Mouse (Mus musculus) midbrain, embryonic 13.5 days (tissue): ENCODE measurements around the gene Ccdc12. TPM values are rescaled to one million over a fixed set of nuclear protein-coding genes. Genes with fewer than 3 reads are reported as not detected.

Experiments
- ATAC-seq: fragments of 200-750 bp; cut with Nextera tagmentation; 2 replicates; pipeline ENCODE4 v1.8.0; 2017; ENCODE audit warnings: mild to moderate bottlenecking, moderate TSS enrichment, moderate library complexity
- H3K27ac ChIP-seq: fragments of 300-500 bp; sonication (generic); 2 replicates; pipeline ENCODE4 v1.5.1; 2015; ENCODE audit warnings: inconsistent platforms, mild to moderate bottlenecking, moderate library complexity
- H3K27me3 ChIP-seq: fragments of 300-500 bp; sonication (generic); 2 replicates; pipeline ENCODE4 v1.6.1; 2015; ENCODE audit warnings: mild to moderate bottlenecking, inconsistent platforms
- H3K36me3 ChIP-seq: fragments of 300-500 bp; sonication (generic); 2 replicates; pipeline ENCODE4 v1.6.1; 2015; ENCODE audit warnings: mild to moderate bottlenecking, inconsistent platforms
- H3K4me1 ChIP-seq: fragments of 300-500 bp; sonication (generic); replicated peaks from 2 replicates; pipeline ENCODE4 v1.6.1; 2015; ENCODE audit warnings: inconsistent platforms
- H3K4me2 ChIP-seq: fragments of 300-500 bp; sonication (generic); replicated peaks from 2 replicates; pipeline ENCODE4 v1.6.1; 2015; ENCODE audit warnings: moderate library complexity, mild to moderate bottlenecking, inconsistent platforms
- H3K4me3 ChIP-seq: fragments of 300-500 bp; sonication (generic); replicated peaks from 2 replicates; pipeline ENCODE4 v1.5.1; 2015; ENCODE audit warnings: mild to moderate bottlenecking, inconsistent platforms
- H3K9ac ChIP-seq: fragments of 300-500 bp; sonication (generic); replicated peaks from 2 replicates; pipeline ENCODE4 v1.6.1; 2015; ENCODE audit warnings: mild to moderate bottlenecking, inconsistent platforms
- H3K9me3 ChIP-seq: fragments of 300-500 bp; sonication (generic); 2 replicates; pipeline ENCODE4 v1.6.1; 2016; ENCODE audit warnings: mild to moderate bottlenecking, inconsistent platforms
- WGBS: fragments of 180-500 bp; shearing (Covaris S2); methylation state at CpG from one replicate; pipeline ENCODE4 v1.1.7; 2015; 5-methylcytosine and 5-hydroxymethylcytosine counted together
- polyA plus RNA-seq: library from polyadenylated mRNA; unstranded; fragments of >200 nt; fragmentation: Nextera tagmentation; extraction: Ambion mirVana; gene quantifications from 2 replicates; pipeline ENCODE4 v1.2.1, GENCODE M21; 2015

Gene Ccdc12
- polyA plus RNA-seq, 1 experiment from 2014 or later = 136 TPM

DNA sequence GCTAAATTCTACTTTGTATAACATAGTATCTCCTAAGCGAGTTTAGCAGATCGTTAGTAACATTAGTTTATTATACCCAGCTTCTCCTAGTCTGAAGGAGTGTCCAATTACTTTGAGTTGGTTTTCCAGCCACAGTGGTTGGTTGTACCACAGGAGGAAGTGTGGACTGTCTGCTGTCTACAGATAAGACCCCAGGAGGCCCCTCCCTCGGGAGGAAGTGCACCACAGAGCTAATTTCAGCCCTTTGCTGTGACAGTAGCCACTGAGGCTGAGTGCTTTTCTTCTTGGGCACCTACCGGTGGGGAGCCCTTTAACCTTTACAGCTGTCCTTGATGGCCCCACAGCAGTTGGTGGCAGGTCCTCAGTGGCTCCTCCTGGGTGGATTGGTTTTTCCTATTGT lies 9.6 kb downstream of the Ccdc12 start:
- WGBS = 32% methylated on average over 4 of the region's 4 CpGs
- 0 out of 2 replicates have a peak, but pooled peaks have one; percentile 30 for ATAC-seq
- Histone ChIP-seq H3K4me2 (no peak overlapping the region), H3K27ac (peak overlapping the region; percentile 39; the same call in 1 of the 2 replicates), H3K27me3 (no peaks in the 10 kb centered on the region), H3K4me1 (peaks cover 31% of the 10 kb centered on the region), H3K4me3 (no peak overlapping the region), H3K36me3 (no peaks in the 10 kb centered on the region), H3K9me3 (no peaks in the 10 kb centered on the region), H3K9ac (no peak overlapping the region)

GRCm38 (mm10) chr9:110666374-110666773 lies 10.1 kb downstream of the Ccdc12 start:
- no peaks in the 10 kb centered on the region for H3K36me3 ChIP-seq
- ATAC-seq = 0 out of 2 replicates have a peak, but pooled peaks have one; percentile 20
- H3K4me3 ChIP-seq = no peak overlapping the region
- no peaks in the 10 kb centered on the region for H3K9me3 ChIP-seq
- no peaks in the 10 kb centered on the region for H3K27me3 ChIP-seq
- peak overlapping the region; percentile 39; the same call in 1 of the 2 replicates for H3K27ac ChIP-seq
- WGBS = 34% methylated on average over 8 of the region's 8 CpGs
- no peak overlapping the region for H3K4me2 ChIP-seq
- peaks cover 31% of the 10 kb centered on the region for H3K4me1 ChIP-seq
- H3K9ac ChIP-seq = 0 out of 2 replicates have a peak overlapping the region, but pooled peaks have one; percentile 32

- no peaks in the 10 kb centered on the region for H3K9me3 ChIP-seq
- WGBS = 77% methylated on average over 4 of the region's 4 CpGs
- no peaks in the 10 kb centered on the region for H3K36me3 ChIP-seq
- peaks cover 32% of the 10 kb centered on the region for H3K4me1 ChIP-seq
- no peak for ATAC-seq
- H3K4me3 ChIP-seq = no peak overlapping the region
- no peak overlapping the region for H3K9ac ChIP-seq
- H3K4me2 ChIP-seq = no peak overlapping the region
- H3K27ac ChIP-seq = no peak overlapping the region
- H3K27me3 ChIP-seq = no peaks in the 10 kb centered on the region
Measured at GRCm38 (mm10) chr9:110667219-110667836, 11.0 kb downstream of the Ccdc12 start.

DNA sequence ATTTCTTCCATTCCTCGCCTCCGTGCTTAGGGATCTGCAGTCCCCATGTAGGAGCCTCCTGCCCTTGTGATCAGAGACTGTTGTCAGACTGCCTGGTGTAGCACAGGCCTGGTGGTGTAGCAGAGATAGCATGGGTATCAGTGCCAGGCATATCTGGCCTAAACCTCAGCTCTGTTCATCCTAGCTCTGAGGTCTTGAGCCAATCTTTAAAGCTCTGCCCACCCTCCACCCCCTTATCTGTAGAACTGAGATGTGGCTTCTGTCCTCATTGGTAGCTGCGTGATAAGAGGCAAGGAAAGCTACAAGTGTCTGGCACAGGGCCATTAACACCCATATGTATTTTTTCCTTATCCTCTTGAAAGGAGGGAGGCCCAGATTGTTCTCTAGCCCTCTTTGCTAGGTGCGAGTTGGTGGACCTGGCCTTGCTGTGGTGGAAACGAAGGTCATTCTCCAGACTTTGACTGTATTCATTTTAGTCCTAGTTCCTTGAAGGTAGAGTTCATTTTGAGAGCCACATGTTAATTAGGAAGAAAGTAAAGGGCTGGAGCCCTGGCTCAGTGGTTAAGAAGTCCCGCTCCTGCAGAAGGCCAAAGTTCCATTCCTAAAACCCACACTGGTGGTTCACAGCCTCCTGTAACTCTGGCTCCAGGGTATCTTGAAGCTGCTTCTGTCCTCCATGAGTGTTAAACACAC lies 12.4 kb downstream of the Ccdc12 start:
- Histone ChIP-seq H3K4me3 (no peak overlapping the region), H3K9me3 (no peaks in the 10 kb centered on the region), H3K9ac (no peak overlapping the region), H3K4me2 (no peak overlapping the region), H3K27ac (no peak overlapping the region), H3K4me1 (peaks cover 43% of the 10 kb centered on the region), H3K36me3 (no peaks in the 10 kb centered on the region), H3K27me3 (no peaks in the 10 kb centered on the region)
- WGBS = 91% methylated on average over 6 of the region's 6 CpGs
- ATAC-seq = no peak

GRCm38 (mm10) chr9:110669785-110670184 lies 13.5 kb downstream of the Ccdc12 start:
- H3K4me1 ChIP-seq = peaks cover 33% of the 10 kb centered on the region
- H3K9ac ChIP-seq = no peak overlapping the region
- H3K9me3 ChIP-seq = no peaks in the 10 kb centered on the region
- WGBS = 98% methylated on average over 5 of the region's 5 CpGs
- H3K36me3 ChIP-seq = no peaks in the 10 kb centered on the region
- no peak overlapping the region for H3K4me3 ChIP-seq
- H3K27me3 ChIP-seq = no peaks in the 10 kb centered on the region
- no peak overlapping the region for H3K27ac ChIP-seq
- H3K4me2 ChIP-seq = no peak overlapping the region
- ATAC-seq = no peak

DNA sequence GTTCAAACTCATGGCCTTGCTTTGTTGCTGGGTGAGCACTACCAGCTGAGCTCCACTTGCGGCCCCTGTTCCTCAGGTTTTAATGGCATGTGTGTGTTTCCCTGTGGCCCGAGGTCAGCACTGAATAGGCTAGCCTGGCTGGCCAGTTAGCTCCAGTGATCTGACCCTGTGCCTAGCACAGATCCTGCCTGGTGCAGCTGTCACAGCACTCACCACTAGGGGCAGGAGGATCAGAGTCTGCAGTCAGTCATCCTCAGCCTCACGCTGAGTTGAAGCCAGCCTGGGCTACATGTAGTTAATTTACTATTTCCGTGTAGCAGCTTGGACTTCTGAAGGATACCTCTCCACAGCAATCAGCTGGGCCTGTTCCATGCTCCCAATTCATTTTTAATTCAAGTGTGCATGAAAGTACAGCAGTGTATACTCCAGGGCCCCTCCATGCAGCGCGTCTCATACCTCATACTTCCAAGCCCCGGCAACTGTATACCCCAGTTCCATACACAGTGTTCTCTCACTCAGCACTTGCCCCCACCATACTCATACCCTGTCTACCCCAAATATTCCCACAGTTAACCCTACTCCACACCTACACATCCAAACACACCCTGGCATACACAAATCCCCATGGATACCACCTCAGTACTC lies 16.3 kb downstream of the Ccdc12 start:
- WGBS = 65% methylated on average over 7 of the region's 7 CpGs

GRCm38 (mm10) chr9:110673107-110673752 lies 16.9 kb downstream of the Ccdc12 start:
- H3K27ac ChIP-seq = no peak overlapping the region
- no peaks in the 10 kb centered on the region for H3K36me3 ChIP-seq
- H3K4me1 ChIP-seq = peaks cover 25% of the 10 kb centered on the region
- no peak overlapping the region for H3K4me3 ChIP-seq
- no peak overlapping the region for H3K4me2 ChIP-seq
- 57% methylated on average over 10 of the region's 10 CpGs for WGBS
- no peaks in the 10 kb centered on the region for H3K9me3 ChIP-seq
- no peak for ATAC-seq
- H3K27me3 ChIP-seq = no peaks in the 10 kb centered on the region
- H3K9ac ChIP-seq = no peak overlapping the region

More for the DNA sequence above, 16.3 kb downstream of the Ccdc12 start:
- no peak overlapping the region for H3K4me2 ChIP-seq
- no peak overlapping the region for H3K27ac ChIP-seq
- no peaks in the 10 kb centered on the region for H3K36me3 ChIP-seq
- peaks cover 19% of the 10 kb centered on the region for H3K4me1 ChIP-seq
- no peaks in the 10 kb centered on the region for H3K27me3 ChIP-seq
- no peak overlapping the region for H3K9ac ChIP-seq
- no peaks in the 10 kb centered on the region for H3K9me3 ChIP-seq
- H3K4me3 ChIP-seq = no peak overlapping the region
- peak; percentile 68 for ATAC-seq

- Histone ChIP-seq H3K9me3 (no peaks in the 10 kb centered on the region), H3K27ac (no peak overlapping the region), H3K4me1 (peaks cover 34% of the 10 kb centered on the region), H3K4me2 (no peak overlapping the region), H3K36me3 (0 out of 2 replicates have a peak, but pooled peaks cover 3% of the 10 kb centered on the region), H3K27me3 (no peaks in the 10 kb centered on the region), H3K4me3 (no peak overlapping the region), H3K9ac (no peak overlapping the region)
- WGBS = 93% methylated on average over 8 of the region's 8 CpGs
- ATAC-seq = no peak
Measured at GRCm38 (mm10) chr9:110676492-110676911, 20.2 kb downstream of the Ccdc12 start.

GRCm38 (mm10) chr9:110678886-110679285 lies 22.6 kb downstream of the Ccdc12 start:
- WGBS = 67% methylated on average over 5 of the region's 5 CpGs
- Histone ChIP-seq H3K9me3 (no peaks in the 10 kb centered on the region), H3K27me3 (no peaks in the 10 kb centered on the region), H3K4me1 (peaks cover 40% of the 10 kb centered on the region), H3K4me2 (no peak overlapping the region), H3K9ac (no peak overlapping the region), H3K27ac (no peak overlapping the region), H3K36me3 (0 out of 2 replicates have a peak, but pooled peaks cover 3% of the 10 kb centered on the region), H3K4me3 (no peak overlapping the region)
- no peak for ATAC-seq

- H3K9me3 ChIP-seq = no peaks in the 10 kb centered on the region
- H3K36me3 ChIP-seq = 0 out of 2 replicates have a peak, but pooled peaks cover 3% of the 10 kb centered on the region
- H3K27ac ChIP-seq = peak overlapping the region; percentile 67; the same call in 1 of the 2 replicates
- H3K4me1 ChIP-seq = peaks cover 60% of the 10 kb centered on the region
- no peak for ATAC-seq
- WGBS = 90% methylated on average over 7 of the region's 7 CpGs
- H3K4me3 ChIP-seq = no peak overlapping the region
- no peaks in the 10 kb centered on the region for H3K27me3 ChIP-seq
- H3K9ac ChIP-seq = no peak overlapping the region
- no peak overlapping the region for H3K4me2 ChIP-seq
Measured at GRCm38 (mm10) chr9:110680736-110681507, 24.6 kb downstream of the Ccdc12 start.

DNA sequence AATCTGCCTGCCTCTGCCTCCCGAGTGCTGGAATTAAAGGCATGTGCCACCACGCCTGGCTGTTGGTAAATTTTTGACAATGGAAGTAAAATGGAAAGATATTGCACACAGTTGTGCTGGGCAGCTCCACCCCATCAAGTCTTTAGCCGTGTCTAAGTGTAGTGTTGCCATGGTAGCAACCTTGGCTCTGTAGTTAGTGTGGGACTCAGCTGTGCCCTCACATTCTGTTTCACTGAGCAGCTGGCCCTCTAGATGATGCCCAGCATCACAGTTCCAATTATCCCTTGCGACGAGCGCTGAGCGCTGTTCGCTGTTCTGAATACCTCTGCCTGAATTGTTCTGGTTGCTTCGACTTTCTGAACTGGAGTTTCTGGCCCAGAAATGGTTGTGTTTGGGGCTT lies 25.5 kb downstream of the Ccdc12 start:
- WGBS = 57% methylated on average over 9 of the region's 9 CpGs
- peaks cover 68% of the 10 kb centered on the region for H3K4me1 ChIP-seq
- H3K9me3 ChIP-seq = no peaks in the 10 kb centered on the region
- H3K27ac ChIP-seq = peak overlapping the region; percentile 67
- no peaks in the 10 kb centered on the region for H3K27me3 ChIP-seq
- H3K9ac ChIP-seq = no peak overlapping the region
- H3K4me3 ChIP-seq = no peak overlapping the region
- ATAC-seq = peak; percentile 76
- H3K36me3 ChIP-seq = 0 out of 2 replicates have a peak, but pooled peaks cover 3% of the 10 kb centered on the region
- no peak overlapping the region for H3K4me2 ChIP-seq
